Mouse (Mus musculus) left cerebral cortex, adult 18-20 months (tissue): Measurements from ENCODE around the gene Qpct. TPM values are rescaled to one million over a fixed set of nuclear protein-coding genes. Genes with fewer than 3 reads are reported as not detected.

Experiments used
- DNase-seq, 2 experiments: peaks; one replicate each; pipeline ENCODE4 v3.0.0; 2021 to 2022; ENCODE audit warnings: low spot score in 2 of 2, mixed read lengths in 1 of 2
- long read RNA-seq, 2 experiments: library from polyadenylated mRNA; stranded (forward); transcript quantifications; one replicate each; pipeline ENCODE4 v2.0.0; 2021
- total RNA-seq, 2 experiments: library from RNA; stranded (reverse); gene quantifications; 2 replicates each; pipeline ENCODE4 v1.2.3; 2021

The Qpct gene
- total RNA-seq: 10 to 100 TPM in 1 of 2 experiments, 1 to 10 TPM in 1; 8.3 to 10.3 TPM
- long read RNA-seq, experiment 1, transcript Qpct-201 (7 exons, 2,059 nt): major isoform, 12 of 12 reads
- long read RNA-seq, experiment 1, partial matches to known transcripts: 0 of 12 reads
- long read RNA-seq, experiment 1, other reads (novel, unspliced or antisense): 0 of 12 reads
- long read RNA-seq, experiment 2, transcript Qpct-201 (7 exons, 2,059 nt): major isoform, 8 of 8 reads
- long read RNA-seq, experiment 2, partial matches to known transcripts: 0 of 8 reads
- long read RNA-seq, experiment 2, other reads (novel, unspliced or antisense): 0 of 8 reads

- no peak for DNase-seq
These were observed at the start of gene Qpct for GRCm38 (mm10) chr17:79051606-79052005. TSS of gene Qpct (plus strand) at chr17:79051906.

DNA sequence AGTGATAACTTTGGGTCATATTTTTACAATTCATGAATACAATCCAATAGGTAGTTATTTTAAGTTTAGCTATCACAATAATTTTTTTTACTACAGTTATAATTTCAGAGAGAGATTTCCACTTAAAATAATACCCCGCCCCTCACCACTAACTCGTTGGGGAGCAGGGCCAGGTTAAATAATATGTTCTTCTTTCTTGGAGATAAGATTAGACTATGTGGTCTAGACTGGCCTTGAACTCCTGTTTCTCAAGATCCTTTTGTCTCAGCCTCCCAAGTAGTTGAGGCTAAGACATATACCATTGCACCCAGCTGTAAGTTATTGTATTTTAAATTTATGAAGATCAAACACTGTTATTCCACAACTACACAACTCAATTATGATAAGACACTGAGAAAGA lies 38.1 kb upstream of the Qpct start:
- no peak for DNase-seq

- no peak for DNase-seq
These were observed 36.6 kb upstream of the Qpct start for GRCm38 (mm10) chr17:79014911-79015685.

DNA sequence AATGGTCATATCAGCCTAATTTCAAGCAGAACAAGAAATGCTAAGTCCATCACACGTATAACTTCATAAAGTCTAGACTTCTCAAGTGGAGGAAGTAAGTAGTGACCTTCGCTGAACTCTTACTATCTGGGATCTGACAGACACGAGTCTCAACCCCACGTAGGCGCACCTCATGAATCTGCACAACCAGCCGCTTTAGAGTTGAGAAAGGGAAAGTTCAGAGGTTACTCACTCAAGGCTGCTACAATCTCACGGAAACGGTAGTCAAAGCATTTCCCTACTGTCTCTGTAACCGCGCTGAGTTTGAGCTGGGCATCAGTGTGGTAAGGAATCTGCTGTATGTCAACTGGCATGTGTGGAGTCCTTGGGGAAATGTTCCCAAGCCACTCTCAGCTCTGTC lies 35.9 kb upstream of the Qpct start:
- DNase-seq: no peak

DNA sequence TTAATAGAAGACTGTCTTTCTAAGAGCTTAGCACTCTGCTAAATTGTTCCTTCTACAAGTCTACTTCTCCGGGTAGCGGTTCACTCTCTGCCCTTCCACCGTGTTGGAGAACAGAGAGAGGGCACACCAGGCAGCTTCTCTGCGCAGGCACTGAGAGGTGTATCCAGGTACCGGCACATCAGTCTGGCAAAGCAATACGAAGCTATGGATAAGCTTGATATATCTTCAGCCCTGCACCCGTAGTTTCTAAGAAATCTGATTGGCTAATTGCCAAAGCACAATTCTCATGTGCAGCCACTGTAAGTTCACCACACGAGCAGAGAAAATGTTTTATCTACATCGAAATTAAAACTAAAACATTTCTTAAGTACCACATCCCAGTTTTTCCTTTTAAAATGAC lies 33.3 kb upstream of the Qpct start:
- DNase-seq: no peak

DNA sequence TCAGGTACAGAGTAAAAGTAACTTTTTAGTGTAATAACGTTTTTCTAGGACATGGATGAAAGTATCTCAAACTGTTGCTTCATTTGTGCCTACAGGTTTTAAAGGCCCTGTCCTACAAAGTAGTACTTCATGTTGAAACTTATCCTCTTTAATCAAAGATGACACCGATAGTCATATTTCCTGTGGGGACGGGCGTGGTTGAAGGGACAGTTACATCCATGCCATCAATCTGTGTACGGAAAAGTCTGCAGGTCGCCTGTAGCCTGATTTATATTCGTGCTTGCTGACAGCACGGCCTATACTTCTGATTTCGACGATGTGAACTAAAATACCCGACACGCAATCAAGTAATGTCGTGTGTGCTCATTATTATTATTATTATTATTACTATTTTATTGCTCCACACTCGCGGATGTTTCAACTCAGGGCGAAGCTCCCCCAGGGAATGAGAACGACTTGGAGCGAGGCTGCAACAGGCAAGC lies 31.9 kb upstream of the Qpct start:
- DNase-seq: no peak

DNA sequence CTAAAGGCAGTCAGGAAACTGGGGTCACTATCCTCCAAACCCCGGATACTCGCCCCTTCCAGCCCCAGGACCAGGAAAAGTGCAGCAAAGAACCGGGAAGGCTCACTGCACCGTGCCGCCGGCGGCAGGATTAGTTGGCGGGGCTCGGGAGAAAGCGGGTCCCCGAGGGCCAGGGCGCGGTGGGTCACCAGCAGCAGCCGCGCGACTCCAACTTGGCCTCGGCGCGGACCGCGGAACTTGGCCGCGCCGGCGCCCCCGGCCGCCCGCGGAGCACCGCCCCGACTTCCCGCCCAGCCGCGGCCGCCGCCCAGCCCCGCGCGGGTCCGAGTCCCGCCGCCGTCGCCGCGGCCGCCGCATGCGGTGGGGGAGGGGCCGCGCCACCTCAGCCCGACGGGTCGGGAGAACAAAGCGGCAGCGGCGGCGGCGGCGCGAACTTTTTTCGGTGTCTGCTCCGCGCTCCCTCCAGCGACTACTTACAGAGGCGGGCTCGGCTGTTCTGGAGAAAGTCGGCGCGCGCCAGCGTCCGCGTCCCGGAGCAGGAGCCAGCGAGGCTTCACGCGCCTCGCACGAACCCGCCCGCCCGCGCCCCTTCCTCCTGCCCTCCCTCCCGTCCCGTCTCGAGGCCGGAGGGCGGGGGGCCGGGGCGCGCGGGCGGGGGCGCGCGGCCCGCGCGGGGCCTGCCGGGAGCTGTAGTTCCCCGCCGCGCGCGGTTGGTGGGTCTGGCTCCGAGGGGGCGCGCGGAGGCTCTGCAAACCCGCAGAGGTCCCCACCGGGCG lies 31.3 kb upstream of the Qpct start, which contains the start of gene Prkd3:
TSS of gene Prkd3 (minus strand) at position 609 of the 776 bp plus-strand sequence.
- DNase-seq: peak; percentile 36 to 51

DNA sequence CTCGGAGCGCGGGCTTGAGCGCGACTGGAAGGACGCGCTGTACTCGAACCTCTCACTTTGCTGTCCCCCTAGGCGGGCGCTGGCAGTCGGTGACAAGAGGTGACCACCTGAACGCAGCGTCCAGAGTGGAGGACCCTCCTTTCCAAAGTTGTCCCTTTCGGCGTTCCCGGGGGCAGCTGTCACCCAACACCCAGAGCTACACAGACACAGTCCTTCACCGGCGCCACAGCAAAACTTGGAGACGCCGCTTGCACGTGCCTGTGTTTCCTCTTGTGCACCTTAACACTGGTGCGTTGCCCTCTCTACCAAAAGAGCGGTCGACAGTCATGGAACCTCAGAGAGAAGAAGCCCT lies 30.7 kb upstream of the Qpct start:
- DNase-seq: peak in 1 of 2 experiments; percentile 6

DNA sequence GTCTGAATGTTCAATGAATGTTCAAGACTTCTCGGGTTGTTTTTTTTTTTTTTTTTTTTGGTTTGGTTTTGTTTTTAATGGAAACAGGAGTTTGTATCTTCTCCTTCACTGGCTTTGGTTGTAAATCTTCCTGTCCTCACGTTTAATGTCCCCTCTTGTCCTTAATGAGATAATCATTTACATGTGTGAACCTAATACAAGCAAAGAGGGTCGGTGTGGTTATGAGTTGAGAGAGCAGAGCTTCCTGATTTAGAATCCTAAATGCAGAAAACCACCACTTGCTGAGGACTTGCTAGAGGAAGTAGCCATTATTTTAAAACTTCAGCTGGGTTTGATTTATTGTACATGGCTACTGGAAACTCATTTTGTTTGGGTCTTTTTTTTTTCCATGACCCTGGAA lies 29.0 kb upstream of the Qpct start:
- no peak for DNase-seq

DNA sequence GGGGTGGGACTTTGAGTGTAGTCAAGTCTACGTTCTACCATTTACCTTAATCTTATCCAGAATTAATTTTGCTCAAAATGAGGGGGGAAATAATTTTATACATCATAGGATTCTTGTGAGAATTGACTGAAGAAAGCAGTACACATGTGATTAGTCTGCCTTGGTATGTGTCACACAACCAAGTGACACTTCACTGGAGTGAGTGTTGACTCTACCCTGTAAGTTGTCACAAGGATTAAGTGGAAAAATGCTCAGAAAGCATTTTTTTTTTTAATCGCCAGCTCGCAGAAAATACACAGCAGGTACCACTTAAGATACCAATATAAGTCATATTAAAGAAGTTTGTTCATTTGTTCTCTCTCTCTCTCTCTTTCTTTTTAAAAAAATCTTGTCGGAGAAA lies 27.2 kb upstream of the Qpct start:
- DNase-seq: no peak

GRCm38 (mm10) chr17:79029226-79029625 lies 22.5 kb upstream of the Qpct start:
- DNase-seq: no peak

DNA sequence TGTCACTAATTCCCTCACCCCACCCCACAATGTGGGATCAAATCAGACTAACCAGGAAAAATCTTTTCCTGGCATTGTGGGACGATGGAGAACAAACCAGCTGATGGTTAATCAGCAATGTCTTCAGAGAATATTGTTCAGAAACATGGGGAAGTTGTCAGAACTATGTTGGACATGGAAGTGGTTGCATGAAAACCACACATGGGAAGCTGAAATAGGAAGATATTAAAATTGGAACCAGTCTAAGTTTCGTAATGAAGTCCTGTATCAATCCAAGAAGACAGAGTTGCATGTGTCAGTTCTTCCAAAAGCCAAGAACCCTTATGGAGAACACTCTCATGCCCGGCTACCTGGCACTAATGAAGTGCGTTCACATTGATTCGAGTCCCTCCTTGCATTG lies 20.1 kb upstream of the Qpct start:
- DNase-seq: no peak

DNA sequence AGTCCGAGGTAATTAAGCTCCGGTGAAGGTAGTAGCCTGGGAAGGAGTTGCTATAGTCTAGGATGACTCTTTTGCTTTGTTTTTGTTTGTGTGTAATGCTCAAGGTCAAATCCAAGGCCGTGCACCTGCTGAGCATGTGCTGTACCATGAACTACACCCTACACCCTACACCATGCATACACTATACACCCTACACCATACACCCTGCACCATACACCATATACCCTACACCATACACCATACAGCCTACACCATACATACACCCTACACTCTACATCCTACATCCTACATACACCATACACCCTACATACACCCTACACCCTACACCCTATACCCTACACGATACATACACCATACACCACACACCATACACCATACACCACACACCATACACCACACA lies 18.9 kb upstream of the Qpct start:
- DNase-seq: no peak

DNA sequence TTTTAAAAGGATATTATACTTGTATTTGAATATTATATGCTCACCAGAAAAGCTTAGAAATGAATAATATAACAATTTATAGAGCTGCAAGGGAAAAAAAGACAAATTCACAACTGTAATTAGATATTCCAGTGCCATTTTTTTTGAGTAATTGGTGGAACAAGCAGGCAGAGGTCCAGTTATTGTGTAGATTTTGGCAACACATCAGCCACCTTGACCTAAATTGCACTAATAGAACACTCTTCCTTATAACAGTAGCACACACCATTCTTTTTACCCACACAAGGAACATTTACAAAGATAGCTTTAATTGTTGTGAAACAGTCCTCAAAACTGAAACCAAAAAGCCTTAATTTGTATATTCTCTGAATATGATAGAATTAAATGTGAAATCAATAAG lies 12.0 kb upstream of the Qpct start:
- no peak for DNase-seq

DNA sequence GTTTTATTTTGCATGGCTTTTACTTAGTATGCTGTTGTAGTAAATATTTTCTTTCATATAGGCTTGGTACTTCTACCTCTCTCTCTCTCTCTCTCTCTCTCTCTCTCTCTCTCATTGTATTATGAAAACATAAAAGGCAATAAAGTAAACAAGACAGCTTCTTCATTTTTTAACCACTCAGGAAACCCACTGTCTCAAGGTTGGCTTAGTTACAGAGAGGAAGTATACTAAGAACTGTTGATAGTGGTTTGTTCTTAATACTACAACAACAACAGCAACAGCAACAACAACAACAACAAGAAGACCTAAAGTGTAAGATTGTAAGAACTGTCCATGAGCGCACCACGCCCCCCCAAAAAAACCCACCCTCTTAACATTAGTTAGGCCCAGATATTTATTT lies 8.0 kb upstream of the Qpct start:
- no peak for DNase-seq

DNA sequence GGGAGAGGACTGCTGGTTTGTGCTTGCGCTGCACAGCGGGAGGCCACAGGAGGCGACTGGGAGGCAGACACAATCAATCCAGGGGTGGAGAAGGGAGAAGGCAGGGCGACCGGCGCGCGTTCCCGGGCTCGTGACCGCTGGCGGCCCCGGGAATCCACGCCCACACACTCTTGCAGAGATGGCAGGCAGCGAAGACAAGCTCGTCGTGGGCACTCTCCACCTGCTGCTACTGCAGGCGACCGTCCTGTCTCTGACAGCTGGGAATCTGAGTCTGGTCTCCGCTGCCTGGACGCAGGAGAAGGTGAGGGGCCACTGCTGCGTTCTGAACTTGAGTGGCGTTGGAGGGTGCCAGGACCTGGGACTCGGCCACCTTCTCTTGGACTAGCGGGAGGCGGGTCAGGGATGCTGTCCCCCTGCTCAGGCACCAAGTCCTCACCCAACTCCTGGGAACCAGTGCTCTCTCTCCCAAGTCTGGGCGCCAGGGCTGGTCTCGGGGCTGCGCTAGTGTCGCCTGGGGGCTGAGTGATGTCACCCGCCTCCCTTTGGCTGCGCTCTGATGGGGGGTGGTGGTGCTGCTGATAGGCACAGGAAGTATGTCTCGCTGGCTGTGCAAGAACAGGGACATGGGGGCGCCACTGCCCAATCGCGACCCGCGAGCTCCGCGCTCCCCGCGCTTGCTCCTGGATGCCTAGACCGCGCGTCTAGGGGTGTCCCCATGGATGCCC lies 544 bp downstream of the Qpct start:
- peak; percentile 52 to 73 for DNase-seq

- DNase-seq: no peak
These were observed 6.6 kb downstream of the Qpct start for GRCm38 (mm10) chr17:79058271-79058670.

DNA sequence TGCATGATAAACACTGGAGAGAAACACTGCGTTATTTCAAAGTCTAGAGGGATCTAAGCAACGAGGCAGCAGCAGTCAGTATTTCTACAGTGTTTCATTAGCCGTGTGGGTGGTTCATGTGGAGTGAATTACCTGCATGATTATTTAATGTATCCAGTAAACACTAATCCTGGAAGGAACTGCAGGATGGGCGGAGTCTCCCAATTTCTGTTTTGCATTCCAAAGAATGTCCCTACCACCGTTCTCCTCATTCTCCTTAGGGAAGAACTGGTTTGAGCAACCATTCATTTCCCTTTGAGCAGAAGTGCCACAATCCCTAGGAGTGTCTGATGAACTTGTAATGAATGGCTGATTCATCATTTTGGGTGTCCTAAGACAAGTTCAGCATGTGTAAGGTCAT lies 8.5 kb downstream of the Qpct start:
- no peak for DNase-seq

GRCm38 (mm10) chr17:79064250-79064649 lies 12.5 kb downstream of the Qpct start:
- no peak for DNase-seq

DNA sequence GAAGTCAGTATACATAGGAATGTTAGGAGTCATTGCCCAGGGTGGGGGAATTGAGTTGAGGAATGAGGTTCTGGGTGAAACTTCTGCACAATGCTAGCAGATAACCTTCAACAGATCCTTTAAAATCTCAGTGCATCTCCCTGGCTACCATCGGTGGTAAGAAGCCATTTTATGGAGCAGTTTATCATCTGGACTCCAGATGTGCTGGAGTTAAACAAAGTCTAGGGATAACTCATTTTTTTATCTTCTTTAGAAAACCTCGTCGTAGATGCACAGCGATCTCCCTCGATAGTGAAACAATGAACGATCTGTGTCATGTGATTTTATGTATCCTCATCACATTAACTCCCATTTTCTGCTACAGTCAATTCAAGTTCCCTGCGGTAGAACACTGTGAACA lies 16.9 kb downstream of the Qpct start:
- no peak for DNase-seq

GRCm38 (mm10) chr17:79069019-79069418 lies 17.3 kb downstream of the Qpct start:
- no peak for DNase-seq
